Mouse (Mus musculus) lung, embryonic 16.5 days (tissue): ENCODE measurements around the gene Myo9a. TPM values are rescaled to one million over a fixed set of nuclear protein-coding genes. Genes with fewer than 3 reads are reported as not detected.
A peak's percentile ranks its signal among the peaks of the same experiment; 100 is the strongest.

ENCODE experiments used
- ATAC-seq: fragments of 200-750 bp; cut with Nextera tagmentation; 2 replicates; pipeline ENCODE4 v1.8.0; 2017; ENCODE audit warnings: low read depth, mild to moderate bottlenecking, moderate library complexity
- H3K27ac ChIP-seq: fragments of 300-500 bp; sonication (generic); 2 replicates; pipeline ENCODE4 v1.5.1; 2014; ENCODE audit warnings: mild to moderate bottlenecking, control low read depth, low read length
- H3K27me3 ChIP-seq: fragments of 300-500 bp; sonication (generic); 2 replicates; pipeline ENCODE4 v1.6.1; 2014; ENCODE audit warnings: low read depth, low read length, mixed read lengths; ENCODE audit not compliant: control insufficient read depth, insufficient read depth
- H3K36me3 ChIP-seq: fragments of 300-500 bp; sonication (generic); 2 replicates; pipeline ENCODE4 v1.6.1; 2014; ENCODE audit warnings: low read length; ENCODE audit not compliant: control insufficient read depth, insufficient read depth
- H3K4me1 ChIP-seq: fragments of 300-500 bp; sonication (generic); replicated peaks from 2 replicates; pipeline ENCODE4 v1.6.1; 2014; ENCODE audit warnings: low read length, mixed read lengths; ENCODE audit not compliant: control insufficient read depth, insufficient read depth
- H3K4me2 ChIP-seq: fragments of 300-500 bp; sonication (generic); 2 replicates; pipeline ENCODE4 v1.6.1; 2014; ENCODE audit warnings: low read depth, low read length, control low read depth
- H3K4me3 ChIP-seq: fragments of 300-500 bp; sonication (generic); 2 replicates; pipeline ENCODE4 v1.5.1; 2014; ENCODE audit warnings: mild to moderate bottlenecking, low read length, control low read depth
- H3K9ac ChIP-seq: fragments of 300-500 bp; sonication (generic); 2 replicates; pipeline ENCODE4 v1.6.1; 2014; ENCODE audit warnings: low read length, control low read depth
- H3K9me3 ChIP-seq: fragments of 300-500 bp; sonication (generic); 2 replicates; pipeline ENCODE4 v1.6.1; 2016; ENCODE audit warnings: low read length; ENCODE audit not compliant: control insufficient read depth
- WGBS: fragments of 180-500 bp; shearing (Covaris S2); extraction: QIAGEN DNeasy Blood & Tissue Kit; methylation state at CpG from one replicate; pipeline ENCODE4 v1.1.7; 2014; 5-methylcytosine and 5-hydroxymethylcytosine counted together
- polyA plus RNA-seq: library from polyadenylated mRNA; unstranded; fragments of >200 nt; fragmentation: Nextera tagmentation; extraction: Ambion mirVana; gene quantifications from 2 replicates; pipeline ENCODE4 v1.2.1, GENCODE M21; 2015

Myo9a gene
- polyA plus RNA-seq, result 12.3 and 12.6 TPM in 2 replicates

DNA sequence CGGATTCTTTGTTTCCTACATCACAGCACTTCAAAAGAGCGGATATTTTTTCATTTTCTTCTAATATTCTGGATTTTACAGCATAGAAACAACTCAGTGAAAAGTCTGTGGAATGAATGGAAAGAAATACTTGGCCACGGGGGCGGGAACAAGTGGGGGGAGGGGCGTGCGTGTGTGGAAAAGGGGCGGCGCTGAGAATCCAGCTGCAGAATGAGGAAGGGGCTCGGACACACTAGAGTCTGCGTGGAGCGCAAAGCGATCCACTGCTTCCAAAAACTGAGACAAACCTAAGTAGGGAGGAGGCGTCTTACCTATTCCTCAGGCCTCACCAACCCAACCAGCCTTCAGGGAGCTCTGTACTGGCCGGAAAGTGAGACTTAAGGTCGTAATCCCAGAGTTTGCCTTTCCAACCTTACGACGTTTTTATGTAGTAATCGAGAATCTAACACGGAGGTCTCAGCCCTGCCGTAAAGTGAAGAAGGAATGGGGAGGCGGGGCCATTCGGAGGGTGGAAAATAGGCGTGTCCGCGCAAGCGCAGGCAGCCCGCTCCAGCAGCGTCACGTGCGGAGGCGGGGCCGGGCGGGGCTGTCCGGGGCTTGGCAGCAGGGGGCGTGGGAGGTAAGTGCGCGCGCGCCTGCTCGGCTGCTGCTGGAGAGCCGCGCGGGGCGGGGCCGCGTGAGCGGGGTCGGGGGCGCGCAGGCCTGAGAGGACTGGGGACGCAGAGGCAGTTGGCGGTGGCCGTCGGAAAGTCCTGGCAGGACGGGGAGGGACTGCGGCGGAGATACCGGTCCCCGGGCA, at the start of gene Myo9a, which contains the start of gene Senp8:
Gene Myo9a, plus strand, starts transcription at position 630 of the 799 bp plus-strand sequence.
Gene Senp8, minus strand, starts transcription at position 444 of the 799 bp plus-strand sequence.
- Histone ChIP-seq H3K4me2 (peak within 1 kb of the TSS; percentile 91), H3K27me3 (no peaks in the 10 kb centered on the region), H3K4me3 (peak within 1 kb of the TSS; percentile 78), H3K9me3 (no peaks in the 10 kb centered on the region), H3K4me1 (peaks cover 9% of the 10 kb centered on the region), H3K9ac (peak within 1 kb of the TSS; percentile 90), H3K27ac (peak within 1 kb of the TSS; percentile 96), H3K36me3 (no peaks in the 10 kb centered on the region)
- ATAC-seq, result peak; percentile 96
- under 1% methylated on average over 48 of the region's 59 CpGs for WGBS

DNA sequence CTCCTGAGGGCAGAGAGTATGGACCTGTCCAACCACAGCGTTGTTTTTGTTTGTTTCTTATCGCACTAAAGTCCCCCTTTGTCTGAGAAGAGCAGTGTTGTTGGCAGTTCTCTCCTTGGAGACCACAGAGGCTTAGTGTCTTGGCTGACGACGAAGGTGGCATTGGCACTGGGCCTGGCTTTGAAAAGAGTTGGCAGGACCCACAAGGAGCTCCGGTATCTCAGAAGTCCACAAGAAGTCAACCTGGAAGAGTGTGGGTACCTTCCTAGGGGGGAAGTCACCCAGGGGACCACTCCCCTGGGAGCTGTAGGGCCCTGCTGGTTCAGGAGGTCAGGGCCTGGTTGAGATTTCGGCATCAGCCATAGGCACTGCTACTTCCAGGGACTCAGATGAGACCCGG, 49.6 kb upstream of the Myo9a start:
- no peaks in the 10 kb centered on the region for H3K27me3 ChIP-seq
- no peak overlapping the region for H3K27ac ChIP-seq
- no peak overlapping the region for H3K4me2 ChIP-seq
- no peak overlapping the region for H3K4me3 ChIP-seq
- no peaks in the 10 kb centered on the region for H3K9me3 ChIP-seq
- H3K36me3 ChIP-seq, result no peaks in the 10 kb centered on the region
- no peak overlapping the region for H3K9ac ChIP-seq
- WGBS, result 67% methylated on average over 7 of the region's 7 CpGs
- H3K4me1 ChIP-seq, result peaks cover 9% of the 10 kb centered on the region
- ATAC-seq, result no peak

DNA sequence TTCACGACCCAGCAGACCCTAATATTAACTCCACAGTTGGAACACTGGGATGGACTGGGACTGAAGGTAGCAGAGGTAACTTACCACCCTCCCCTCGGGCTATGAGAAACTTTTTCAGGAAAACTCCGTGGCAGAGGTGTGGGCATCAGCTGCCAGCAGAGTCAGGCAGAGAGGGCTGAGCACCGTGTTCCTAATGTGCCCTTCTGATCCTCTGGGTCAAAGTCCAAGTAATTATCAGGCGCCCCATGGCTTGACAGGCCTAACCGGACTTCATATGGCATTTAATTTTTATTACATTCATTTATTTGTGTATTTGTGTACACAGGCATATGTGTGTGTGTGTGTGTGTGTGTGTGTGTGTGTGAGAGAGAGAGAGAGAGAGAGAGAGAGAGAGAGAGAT, 47.6 kb upstream of the Myo9a start:
- H3K36me3 ChIP-seq, result no peaks in the 10 kb centered on the region
- H3K27me3 ChIP-seq, result no peaks in the 10 kb centered on the region
- H3K4me1 ChIP-seq, result peaks cover 13% of the 10 kb centered on the region
- H3K4me3 ChIP-seq, result no peak overlapping the region
- no peak for ATAC-seq
- H3K4me2 ChIP-seq, result no peak overlapping the region
- no peak overlapping the region for H3K9ac ChIP-seq
- no peak overlapping the region for H3K27ac ChIP-seq
- WGBS, result 67% methylated on average over 6 of the region's 6 CpGs
- no peaks in the 10 kb centered on the region for H3K9me3 ChIP-seq

DNA sequence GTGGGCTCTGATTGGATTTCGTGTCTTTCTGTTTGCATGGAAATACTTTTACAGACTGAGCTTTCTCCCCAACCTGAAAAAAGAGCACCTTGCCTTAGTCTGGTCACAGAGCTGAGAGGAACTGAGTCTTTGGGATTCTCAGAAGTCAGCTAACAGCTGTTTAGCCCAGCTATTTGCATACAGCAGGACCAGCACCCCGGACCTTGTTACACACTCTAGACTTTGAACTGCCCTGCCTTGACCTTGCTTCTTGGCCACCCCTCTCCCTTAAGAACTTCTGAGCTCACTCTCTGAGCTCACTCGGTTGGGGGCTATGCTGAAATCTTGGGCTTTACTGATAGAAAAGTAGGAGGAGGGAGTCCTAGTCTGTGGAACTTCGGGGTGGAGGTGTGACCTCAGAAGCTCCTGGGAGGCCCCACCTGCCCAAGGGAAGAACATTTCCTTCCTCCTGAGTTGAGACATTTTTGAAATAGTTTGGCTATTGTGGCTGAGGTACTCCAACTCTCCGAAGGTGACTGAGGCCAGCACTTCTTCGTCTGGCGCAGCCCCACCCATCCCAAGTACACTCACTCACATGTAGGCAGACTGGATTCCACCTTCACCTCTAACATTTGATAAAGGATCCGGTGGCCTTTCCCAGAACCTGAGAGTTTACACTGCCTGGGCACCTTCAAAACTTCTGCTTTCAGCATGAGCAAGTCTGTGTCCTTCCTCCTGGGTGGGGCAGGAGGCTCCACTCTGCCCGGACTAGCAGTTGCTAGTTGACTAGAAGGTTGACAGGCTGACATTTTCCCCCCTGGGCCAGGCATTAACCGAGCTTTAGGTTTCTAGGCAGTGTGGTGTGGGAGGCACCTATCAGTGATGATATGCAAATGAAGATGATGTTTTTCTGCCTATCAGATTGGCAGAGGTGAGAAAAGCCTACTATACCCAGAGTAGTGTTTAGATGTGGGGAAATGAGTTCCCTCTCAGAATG, 43.6 kb upstream of the Myo9a start:
- ATAC-seq, result peak; percentile 77
- H3K27ac ChIP-seq, result peak overlapping the region; percentile 77
- H3K4me2 ChIP-seq, result no peak overlapping the region
- H3K9me3 ChIP-seq, result no peaks in the 10 kb centered on the region
- 28% methylated on average over 10 of the region's 10 CpGs for WGBS
- no peak overlapping the region for H3K9ac ChIP-seq
- no peak overlapping the region for H3K4me3 ChIP-seq
- H3K27me3 ChIP-seq, result no peaks in the 10 kb centered on the region
- no peaks in the 10 kb centered on the region for H3K36me3 ChIP-seq
- peaks cover 22% of the 10 kb centered on the region for H3K4me1 ChIP-seq

DNA sequence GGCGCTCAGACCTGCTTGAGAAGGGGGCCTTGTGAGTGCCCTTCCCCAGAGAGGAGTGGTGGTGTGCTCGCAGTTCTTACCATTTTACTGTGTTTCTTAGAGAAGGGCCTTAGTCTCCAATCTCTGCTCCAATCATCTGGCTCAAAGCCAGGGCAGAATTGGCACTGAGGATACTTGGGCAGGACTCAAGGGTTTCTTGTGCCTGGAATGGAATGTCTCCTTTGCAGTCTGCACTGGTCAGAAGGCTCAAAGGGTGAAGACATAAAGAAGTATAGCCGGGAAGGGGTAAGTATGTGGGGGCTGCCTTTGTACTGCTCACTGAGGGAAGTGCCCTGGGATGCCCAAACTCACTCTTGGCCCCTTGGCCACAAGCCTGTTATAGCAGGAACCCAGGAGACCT, 41.5 kb upstream of the Myo9a start:
- Histone ChIP-seq H3K4me3 (no peak overlapping the region), H3K36me3 (no peaks in the 10 kb centered on the region), H3K27ac (peak overlapping the region; percentile 77), H3K9ac (peak overlapping the region; percentile 18; the same call in 1 of the 2 replicates), H3K27me3 (no peaks in the 10 kb centered on the region), H3K9me3 (no peaks in the 10 kb centered on the region), H3K4me1 (peaks cover 22% of the 10 kb centered on the region), H3K4me2 (no peak overlapping the region)
- WGBS, result 42% methylated on average over 3 of the region's 3 CpGs
- peak; percentile 81 for ATAC-seq

DNA sequence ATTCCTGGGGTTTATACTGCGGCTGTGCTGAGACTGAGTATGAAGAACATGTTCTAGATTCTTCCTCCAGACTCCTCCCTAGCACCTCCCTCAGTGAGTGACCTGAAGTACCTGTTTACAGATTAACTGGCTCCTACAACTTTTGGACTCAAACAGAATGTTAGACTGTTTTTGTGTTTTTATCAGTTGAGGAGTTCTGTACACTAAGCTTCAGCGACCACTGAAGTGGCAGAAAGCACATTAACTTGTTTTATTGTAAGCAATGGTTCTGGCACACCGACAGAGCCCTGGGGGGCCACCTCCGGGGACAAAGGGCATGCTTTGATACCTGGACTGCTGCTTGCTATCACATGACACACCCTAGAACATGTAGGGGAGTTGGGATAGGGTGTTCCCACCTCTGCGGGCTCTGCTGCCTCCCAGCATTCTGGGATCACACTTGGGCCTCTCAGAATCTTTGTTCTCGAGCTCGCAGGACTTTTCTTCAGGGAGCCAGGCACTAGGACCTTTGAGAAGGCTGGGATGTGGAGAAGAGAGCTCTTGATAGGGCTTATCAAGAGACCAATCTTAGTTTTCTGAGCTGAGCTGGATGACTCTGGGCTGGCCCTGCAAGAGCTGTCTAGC, 34.3 kb upstream of the Myo9a start:
- 0 out of 2 replicates have a peak, but pooled peaks have one; percentile 11 for ATAC-seq
- Histone ChIP-seq H3K27ac (no peak overlapping the region), H3K9me3 (no peaks in the 10 kb centered on the region), H3K4me2 (no peak overlapping the region), H3K9ac (no peak overlapping the region), H3K27me3 (no peaks in the 10 kb centered on the region), H3K4me1 (peaks cover 4% of the 10 kb centered on the region), H3K4me3 (no peak overlapping the region), H3K36me3 (no peaks in the 10 kb centered on the region)
- 42% methylated on average over 7 of the region's 7 CpGs for WGBS

DNA sequence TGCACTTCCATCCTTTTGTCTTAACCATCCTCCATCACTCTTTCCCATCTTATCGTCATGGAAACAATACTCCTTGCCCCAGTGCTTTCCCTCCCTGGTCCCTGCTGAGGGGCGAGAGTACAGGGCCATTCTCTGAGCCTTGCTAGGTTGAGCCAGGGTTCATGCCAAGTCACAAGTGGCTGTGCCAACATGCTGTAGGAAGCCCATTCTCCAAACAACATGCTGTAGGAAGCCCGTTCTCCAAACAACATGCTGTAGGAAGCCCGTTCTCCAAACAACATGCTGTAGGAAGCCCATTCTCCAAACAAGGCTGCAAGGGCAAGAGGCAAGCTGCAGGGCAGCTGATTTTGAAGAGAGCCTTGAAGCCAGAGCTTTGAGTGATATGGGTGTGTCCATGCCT, 32.5 kb upstream of the Myo9a start:
- ATAC-seq, result peak; percentile 51
- H3K9me3 ChIP-seq, result no peaks in the 10 kb centered on the region
- no peak overlapping the region for H3K4me3 ChIP-seq
- no peak overlapping the region for H3K9ac ChIP-seq
- H3K27me3 ChIP-seq, result no peaks in the 10 kb centered on the region
- 0 out of 2 replicates have a peak overlapping the region, but pooled peaks have one; percentile 42 for H3K27ac ChIP-seq
- H3K4me2 ChIP-seq, result no peak overlapping the region
- no peaks in the 10 kb centered on the region for H3K36me3 ChIP-seq
- peaks cover 4% of the 10 kb centered on the region for H3K4me1 ChIP-seq
- 57% methylated on average over 4 of the region's 4 CpGs for WGBS

DNA sequence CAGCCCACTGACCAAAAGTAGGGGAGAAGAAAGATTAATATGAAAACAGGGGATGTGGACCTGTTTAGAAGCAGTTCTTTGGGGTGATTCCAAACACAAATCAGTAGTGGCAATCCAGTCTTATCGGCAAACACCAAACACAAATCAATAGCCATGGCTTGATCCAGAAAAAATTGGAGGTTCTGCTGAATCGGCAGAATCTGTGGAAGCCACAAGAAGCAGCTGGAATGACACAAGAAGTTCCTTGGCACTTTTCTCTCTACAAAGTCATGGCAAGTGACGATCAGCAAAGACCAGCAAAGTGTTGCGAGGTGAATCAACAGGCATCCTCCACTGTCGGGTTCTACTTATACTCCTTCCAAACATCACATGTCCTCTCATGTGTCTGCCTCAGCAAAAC, 29.6 kb upstream of the Myo9a start:
- no peak overlapping the region for H3K4me3 ChIP-seq
- no peaks in the 10 kb centered on the region for H3K27me3 ChIP-seq
- no peak for ATAC-seq
- no peaks in the 10 kb centered on the region for H3K9me3 ChIP-seq
- H3K4me1 ChIP-seq, result peaks cover 8% of the 10 kb centered on the region
- no peak overlapping the region for H3K27ac ChIP-seq
- no peak overlapping the region for H3K9ac ChIP-seq
- H3K36me3 ChIP-seq, result no peaks in the 10 kb centered on the region
- no peak overlapping the region for H3K4me2 ChIP-seq
- 74% methylated on average over 5 of the region's 5 CpGs for WGBS
